Mouse (Mus musculus) mature B cell (primary cell): ENCODE data around the gene Mmd2.

Experiments
- in situ Hi-C: fragments of 300-500 bp; cut with MboI; formaldehyde crosslinking; loops from 2 replicates; pipeline ENCODE4 v1.14.3; 2019

The Mmd2 gene

GRCm38 (mm10) chr5:142546344-142546743 is 62.3 kb downstream of the Mmd2 start:
- in situ Hi-C loops = no loop called here

GRCm38 (mm10) chr5:142545014-142545795 is 63.4 kb downstream of the Mmd2 start:
- in situ Hi-C loops = no loop called here

- in situ Hi-C loops = no loop called here
Observed at GRCm38 (mm10) chr5:142537286-142537685, 71.3 kb downstream of the Mmd2 start.

- in situ Hi-C loops = no loop called here
Observed at GRCm38 (mm10) chr5:142535388-142535787, 73.2 kb downstream of the Mmd2 start.

- in situ Hi-C loops = no loop called here
Observed at GRCm38 (mm10) chr5:142529915-142530314, 78.7 kb downstream of the Mmd2 start, which contains the start of gene Papolb. Papolb (minus strand) TSS chr5:142530076.

GRCm38 (mm10) chr5:142524711-142525464 is 83.7 kb downstream of the Mmd2 start:
- in situ Hi-C loops = no loop called here

GRCm38 (mm10) chr5:142521195-142521866 is 87.3 kb downstream of the Mmd2 start:
- in situ Hi-C loops = no loop called here

GRCm38 (mm10) chr5:142520360-142520759 is 88.2 kb downstream of the Mmd2 start:
- in situ Hi-C loops = no loop called here

- in situ Hi-C loops = no loop called here
Observed at GRCm38 (mm10) chr5:142518973-142519372, 89.6 kb downstream of the Mmd2 start.
